Mouse (Mus musculus) fat pad, adult 2 months (tissue): ENCODE data around the gene Chchd6.

Experiments used
- DNase-seq: peaks from one replicate; pipeline ENCODE4 v3.0.0-alpha.2; 2011; ENCODE audit warnings: low read depth, low spot score; ENCODE audit errors: extremely low read depth

Gene Chchd6

DNA sequence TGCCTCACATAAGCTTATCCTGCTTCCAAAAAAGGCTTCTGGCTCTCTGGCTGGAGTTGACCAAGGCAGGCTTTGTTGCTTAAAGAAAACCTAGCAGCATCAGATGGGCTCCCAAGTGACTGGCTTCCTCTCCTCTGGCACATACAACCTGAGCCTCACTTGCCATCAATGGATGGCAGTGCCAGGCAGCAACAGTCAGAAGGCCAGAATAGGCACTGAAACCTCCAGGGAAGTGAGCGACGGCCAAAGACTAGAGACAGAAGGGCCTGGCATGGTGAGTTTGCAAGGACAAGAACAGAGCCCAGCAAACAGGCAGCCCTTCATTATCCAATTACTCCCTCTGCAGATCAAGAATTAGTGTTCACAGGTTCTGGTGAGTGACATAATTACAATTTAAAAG lies 70.7 kb downstream of the Chchd6 start:
- DNase-seq: no peak

DNA sequence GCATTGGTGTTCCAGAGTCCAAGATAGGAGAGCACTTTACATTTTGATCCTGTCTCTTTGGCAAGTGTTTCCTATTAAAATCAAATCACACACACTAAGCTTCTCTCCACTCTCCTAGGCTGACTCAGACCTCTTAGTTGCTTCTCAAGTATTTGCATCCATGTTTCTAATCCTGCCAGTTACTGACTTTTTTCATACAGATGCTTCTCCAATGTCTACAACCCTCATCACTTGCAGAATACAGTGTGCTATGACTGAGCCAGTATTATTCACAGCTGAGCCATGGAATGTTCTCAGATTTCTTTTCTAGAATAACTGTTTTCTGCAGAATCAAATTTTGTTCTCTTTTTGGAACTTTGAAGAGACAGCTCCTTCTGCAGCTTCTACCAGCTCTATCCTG lies 85.3 kb downstream of the Chchd6 start:
- DNase-seq: no peak

DNA sequence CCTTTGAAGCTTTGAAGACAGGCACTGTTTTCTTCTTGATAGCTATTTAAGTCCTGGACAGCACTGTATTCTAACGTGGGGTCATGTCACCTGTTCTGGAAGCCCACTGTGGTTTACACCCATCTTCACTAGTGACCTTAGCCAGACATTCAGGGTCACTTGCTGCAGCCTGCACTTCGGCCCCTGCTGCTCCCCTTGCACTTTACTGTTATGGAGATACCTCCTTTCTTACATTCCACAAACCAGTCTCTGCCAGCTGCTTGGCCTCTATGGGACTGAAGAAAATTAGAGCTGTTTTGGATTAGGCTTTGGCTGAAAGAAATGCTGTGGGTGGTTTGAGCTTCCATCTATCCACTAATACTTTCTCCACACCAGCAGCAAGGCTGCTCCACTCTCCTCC lies 86.7 kb downstream of the Chchd6 start:
- no peak for DNase-seq

DNA sequence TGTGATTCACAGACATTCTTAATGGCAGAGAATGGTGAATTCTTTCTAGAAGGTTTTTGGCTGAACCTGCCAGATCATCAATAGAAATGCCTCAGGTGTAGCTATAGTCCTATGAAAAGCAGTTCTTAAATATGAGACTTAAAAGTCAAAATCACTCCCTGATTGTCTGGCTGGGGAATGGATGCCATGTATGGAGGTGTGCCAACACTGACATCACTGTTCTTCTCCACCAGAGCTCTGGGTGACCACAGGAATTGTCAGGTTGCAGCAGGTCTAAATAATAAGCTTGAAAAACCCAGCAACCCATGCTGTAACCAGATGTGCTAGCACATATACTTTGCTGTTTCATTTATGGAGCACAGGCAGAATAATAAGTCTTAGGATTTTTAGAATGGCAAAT lies 87.2 kb downstream of the Chchd6 start:
- no peak for DNase-seq

DNA sequence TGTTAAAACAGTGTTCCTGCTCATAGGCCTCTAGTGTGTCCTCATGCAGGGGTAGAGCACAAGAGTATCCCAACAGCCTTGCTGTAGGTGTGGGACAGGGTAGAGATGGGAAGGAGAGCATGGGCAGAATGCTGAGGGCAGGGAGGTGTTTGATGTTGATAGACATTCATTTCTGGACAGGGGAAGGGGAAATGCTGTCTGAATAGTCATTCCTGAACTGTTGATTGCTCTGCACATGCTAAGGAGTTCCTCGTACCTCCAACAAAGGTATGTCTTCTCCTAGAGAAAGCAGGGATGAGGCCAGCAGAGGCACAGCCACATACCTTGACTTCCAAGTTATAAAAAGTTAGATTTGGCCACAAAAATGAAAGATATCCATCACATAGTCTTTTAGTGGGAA lies 95.5 kb downstream of the Chchd6 start:
- DNase-seq: no peak

DNA sequence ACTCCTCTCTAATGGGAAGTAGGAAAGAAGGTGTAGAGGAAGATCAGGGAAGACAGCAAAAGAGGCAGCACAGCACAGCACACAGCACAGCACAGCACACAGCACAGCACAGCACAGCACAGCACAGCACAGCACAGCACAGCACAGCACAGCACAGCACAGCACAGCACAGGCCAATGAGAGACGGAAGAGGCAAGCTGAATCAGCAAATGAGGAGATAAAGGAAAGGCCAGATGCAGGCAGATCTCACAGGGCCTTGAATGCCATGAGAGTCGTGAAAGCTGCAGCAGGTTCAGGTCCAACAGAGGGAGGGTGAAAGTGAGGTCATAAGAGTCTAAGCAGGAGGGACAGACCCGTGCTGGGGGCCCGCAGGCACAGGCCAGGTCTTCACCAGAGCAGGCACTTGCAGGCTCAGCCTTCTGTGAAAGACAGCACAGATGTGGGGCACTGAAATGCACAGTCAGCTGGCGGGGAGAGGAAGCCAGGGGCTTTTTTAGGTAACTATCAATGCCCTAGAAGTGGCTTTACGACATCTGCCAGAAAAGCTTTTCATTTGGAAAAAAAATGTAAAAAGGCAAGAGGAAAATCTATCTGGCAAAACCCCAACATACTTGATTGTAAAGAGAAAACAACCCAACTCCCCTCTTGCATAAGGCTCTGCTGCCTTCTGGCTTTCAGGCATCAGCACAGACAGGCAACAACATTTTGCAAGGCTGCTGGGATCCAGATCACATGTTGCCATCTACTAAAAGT lies 96.5 kb downstream of the Chchd6 start:
- DNase-seq: no peak

DNA sequence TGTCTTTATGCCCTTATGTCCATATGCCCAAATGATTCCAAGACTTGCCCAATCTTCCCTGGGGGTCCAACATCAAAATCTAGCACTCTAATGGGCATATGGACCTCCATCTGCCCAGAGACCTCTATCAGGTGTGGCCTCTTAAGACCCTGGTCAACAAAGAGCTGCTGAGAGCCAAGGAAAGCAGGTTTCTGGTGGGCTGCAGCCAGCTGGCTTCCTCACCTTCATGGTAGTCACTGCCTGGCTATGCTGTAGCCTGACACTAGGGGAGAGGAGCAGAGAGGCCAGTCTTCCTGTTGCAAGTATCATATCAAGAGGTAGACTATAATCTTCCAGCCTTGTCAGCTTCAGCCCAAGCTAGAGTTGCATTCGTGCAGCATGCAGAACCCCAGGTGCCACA lies 98.5 kb downstream of the Chchd6 start:
- DNase-seq: no peak

DNA sequence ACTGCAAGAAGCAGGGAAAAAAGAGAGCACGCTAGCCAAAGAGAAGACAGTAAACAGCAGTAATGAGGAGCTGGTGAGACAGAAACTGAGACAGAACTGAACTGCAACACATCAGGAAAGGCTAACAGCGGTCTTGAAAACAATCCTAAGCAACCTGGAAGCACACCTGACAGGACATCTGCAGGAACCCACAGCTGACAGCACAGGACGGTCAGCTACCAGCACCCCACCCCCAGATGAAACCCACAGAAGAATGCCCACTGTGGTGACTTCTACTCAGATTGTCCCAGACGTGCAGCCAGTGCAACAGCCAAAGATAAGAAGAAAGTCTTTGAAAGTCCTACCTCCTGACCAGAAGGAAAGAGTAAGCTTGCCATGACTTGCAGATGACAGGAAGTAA lies 103.1 kb downstream of the Chchd6 start:
- no peak for DNase-seq

DNA sequence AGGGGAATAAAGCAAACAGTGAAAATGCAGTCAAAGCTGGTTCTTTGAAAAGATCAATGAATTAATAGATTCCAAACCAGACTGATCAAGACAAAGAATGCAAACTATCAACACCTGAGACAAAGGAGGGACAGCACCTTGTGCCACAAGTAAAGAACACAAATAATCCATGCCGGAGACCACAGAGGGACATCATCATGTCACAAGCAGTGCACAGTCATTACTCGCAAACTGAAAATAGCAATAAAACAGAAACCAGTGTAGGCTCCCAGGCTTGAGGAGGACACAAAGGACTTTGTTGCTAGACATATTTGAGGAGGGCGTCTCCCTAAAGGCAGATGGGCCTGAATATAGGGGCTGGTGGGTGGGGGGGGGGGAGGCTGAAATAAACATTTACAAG lies 105.1 kb downstream of the Chchd6 start:
- no peak for DNase-seq

DNA sequence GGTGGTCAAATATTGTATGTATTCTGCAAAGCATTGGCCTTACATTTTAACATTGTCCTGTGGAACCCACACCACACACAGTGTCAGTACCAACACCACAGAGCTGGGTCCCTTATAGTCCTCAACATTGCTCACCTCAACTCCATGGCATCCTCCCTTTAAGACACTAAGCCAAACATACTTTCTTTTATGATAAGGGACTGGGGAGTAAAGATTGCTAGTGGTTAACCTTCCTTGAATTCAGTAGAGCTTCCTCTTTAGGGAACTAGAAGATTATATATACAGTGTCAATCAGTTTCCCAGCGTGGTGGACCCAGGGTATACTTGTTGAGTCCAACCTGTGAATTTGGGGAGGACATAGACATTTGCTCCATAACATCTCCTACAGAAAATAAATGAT lies 105.9 kb downstream of the Chchd6 start:
- no peak for DNase-seq

DNA sequence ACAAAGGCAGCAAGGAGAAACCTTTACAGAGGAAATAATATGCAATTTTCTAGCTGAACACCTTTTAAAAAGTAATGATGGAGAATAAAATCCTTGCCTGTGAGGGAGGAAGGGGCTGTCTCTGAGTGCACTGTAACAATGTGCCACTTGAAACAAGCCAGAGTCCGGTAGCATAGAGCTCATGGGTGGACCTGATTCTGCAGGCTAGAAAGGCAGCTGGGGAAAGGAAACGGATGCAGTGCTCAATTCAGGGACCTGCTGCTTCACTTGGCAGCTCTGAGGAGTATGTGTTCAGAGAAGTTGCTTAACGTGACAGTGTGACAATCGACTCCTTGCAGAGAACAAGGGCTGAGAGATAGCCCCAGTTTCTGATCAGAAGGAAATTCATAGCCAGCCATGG lies 109.4 kb downstream of the Chchd6 start:
- DNase-seq: no peak

DNA sequence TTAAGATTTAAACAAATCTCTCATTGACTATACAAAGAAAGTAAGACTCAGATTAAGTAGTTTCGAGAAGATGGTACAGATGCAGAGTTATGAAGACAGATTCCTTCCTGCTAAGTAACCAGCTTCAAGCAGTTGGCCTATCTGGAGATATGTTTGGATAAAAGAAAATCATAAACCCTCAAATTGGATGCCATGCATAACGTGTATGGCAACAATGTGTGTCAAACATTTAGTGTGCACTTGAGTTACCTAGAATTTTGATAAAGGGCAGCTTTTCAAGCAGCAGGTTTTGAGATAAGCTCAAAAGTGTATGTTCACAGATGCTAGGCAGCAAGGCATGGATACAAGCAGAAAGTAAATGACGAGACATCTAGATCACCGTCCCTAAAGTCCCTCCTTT lies 114.3 kb downstream of the Chchd6 start:
- no peak for DNase-seq

DNA sequence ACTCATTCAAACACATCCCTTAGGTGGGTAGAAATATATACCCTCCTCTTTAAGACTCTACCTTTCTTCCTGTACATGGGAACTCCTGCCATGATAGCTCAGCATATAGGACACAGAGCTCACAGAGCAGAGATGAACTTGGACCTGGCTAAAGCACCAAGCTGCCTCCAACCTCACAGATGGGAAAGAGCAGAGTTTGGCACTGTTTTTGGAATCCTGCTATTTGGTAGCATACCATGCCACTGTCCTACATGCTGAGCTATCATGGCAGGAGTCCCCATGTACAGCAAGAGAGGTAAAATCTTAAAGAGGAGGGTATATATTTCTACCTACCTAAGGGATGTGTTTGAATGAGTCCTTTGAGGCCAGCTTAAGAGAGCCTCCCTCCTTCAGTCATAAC lies 127.5 kb downstream of the Chchd6 start:
- no peak for DNase-seq

DNA sequence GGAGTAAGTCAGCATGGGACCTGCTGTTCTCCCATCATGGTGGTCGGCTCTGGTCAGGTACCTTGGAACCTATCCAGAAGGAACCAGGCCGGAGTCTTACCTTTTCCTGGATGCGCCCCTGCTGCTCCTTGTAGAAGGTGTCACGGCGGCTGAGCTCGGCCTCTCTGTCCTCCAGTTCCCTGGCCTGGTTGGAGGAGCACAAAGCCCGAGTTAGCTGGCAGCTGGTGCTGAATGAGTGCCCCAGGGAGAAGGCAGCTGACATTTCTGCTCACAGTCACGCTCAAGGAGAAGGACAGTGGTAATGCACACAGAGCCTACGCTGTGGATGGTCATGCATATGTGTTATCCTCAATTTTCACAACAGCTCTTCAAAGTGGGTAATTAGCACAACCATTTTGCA lies 128.2 kb downstream of the Chchd6 start:
- DNase-seq: no peak

DNA sequence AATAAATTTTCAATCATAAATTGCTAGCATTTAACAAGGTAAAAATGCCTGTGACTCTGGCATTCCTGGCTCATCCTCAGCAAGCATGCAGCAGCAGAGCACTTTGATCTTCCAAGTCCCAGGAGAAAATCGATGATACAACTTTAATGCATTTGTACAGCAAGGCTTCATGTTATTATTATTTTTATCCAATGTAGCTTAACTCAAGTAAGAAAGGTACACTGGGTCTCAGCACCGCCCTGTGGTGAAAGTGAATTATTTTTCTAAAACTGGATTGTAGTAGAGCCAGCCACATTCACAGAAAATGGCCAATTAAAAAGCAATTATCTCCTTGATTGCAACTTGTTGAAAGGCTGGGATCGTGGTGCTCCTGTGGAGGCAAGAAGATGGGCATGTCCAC lies 128.6 kb downstream of the Chchd6 start:
- no peak for DNase-seq

DNA sequence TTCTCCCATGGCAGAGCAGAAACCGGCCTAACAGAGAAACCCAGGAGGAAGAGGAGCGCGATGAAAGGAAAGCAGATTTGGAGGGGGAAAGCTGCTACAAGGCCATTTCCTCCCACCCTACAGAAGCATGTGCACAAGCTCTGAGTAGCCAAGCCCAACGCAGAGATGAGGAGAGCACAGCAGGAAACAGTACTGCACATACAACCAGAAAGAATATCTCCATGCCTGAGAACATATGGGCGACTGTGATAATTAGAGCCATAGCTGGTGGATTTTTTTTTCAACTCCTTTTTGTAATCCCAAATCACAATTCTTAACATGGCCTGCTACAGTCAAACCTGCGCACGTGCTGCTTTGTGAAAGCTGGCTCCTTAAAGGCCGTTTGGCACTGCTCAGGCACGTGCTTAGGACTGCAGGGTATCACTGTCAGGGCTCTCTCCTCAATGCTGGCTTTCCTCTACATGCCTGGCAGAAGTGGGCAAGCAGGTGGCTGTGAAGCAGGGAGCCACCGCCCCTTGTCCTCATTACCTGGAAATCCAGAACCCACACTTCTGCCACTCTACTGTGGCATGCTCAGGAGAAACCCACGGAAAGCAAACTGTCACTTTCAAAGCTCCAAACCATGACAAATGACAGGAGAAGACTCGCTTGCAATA lies 129.3 kb downstream of the Chchd6 start:
- no peak for DNase-seq

DNA sequence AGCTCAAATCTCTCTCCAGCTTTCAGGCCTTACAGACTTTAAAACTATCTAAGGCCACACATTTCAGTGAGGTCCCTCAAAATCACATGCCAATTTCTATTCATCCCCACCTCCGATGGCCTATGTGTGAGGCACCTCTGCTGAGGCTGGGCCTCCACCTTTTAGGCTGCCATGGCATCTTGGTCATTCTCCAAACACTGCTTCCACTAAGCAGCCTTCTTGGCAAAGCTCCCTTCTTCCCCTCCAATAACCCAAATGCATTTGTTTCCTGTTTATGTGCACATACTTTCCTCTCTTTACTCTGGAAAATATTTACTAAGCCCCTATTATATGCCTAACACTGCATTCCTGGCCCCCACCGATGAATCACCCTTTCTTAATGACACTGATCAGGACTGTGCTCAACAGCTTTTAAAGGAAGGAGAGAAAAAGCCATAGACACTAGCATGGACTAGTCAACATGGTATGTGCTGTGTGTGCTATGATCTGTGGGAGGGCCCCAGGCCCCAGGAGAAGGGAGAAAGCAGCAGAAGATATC lies 133.2 kb downstream of the Chchd6 start:
- no peak for DNase-seq

DNA sequence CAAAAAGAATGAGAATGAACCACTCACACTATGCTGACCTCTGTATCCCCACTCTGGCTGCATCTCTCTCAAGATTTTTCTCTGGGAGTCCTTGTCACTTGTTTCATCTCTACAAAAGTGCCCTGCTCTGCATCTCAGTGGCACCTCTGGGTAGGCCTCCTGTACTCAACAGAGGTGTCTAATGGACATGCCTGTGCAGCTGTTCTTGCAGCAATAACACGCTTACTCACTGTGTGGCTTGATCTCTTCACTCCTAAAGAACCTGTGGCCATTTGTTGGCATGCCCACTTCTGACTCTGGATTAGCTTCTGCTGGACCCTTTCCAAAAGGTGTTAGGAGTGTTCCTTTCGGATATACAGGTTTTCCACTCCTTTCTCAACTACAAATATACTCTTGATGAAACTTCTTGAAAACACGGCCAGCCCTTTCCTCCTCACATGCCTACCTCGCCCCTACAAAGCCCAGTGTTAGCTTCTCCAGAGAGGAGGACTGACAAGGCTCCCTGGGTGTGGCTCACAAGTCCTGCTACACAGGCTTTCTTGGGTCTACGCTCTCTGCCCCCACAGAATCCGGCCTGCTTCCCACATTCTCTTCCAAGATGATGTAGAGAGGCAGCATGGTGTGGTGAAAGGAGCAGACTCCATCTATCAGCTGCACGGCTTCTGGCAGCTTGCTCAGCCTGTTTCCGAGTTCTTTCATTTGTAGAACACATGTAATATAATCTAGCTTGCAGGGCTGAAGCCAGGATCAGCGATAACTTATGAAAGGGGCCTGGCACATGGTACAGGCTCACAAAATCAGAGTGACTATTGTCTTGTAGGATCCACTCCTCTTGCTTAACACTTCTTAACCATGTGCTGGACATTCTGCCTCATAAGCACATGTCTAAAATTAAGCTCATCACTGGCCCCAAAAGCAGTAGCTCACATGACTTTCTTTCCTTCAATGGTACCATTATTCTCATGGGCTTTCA lies 133.9 kb downstream of the Chchd6 start:
- DNase-seq: peak; percentile 33

DNA sequence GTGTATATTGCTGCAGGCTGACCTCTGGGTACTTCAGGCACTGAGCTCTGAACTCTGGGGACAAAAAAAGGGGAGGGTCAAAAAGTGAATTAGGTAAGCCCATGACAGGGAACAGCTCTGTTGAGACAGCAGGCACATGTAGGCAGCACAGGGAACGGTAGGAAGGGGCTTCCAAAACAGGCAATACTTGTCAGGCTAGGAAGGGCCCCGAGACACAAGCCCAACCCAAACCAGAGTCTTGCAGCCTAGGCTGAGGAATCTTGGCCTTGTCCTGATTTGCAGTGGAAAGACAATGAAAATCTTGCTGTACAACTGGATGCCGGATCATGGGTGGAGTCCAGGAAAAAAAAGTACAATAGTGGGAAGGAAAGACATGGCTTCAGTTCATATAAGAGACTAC lies 135.8 kb downstream of the Chchd6 start:
- no peak for DNase-seq

DNA sequence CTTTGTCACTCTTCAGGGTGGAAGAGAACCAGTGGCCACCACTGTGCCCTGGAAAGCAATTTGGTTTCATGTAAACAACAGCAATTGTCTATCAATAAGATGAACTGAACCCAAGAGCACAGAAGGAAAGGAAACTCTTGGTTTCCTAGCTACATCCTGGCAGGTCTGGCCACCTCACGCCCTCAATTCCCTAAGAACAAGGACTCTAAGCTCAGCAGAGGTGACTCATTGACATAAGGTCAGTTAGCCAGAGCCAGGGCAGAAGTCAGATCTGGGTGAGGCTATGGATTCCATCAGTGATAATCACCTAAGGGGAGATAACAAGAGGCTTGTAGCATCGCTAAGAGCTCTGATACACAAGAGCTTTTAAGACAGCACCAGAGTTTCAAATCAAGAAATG lies 137.9 kb downstream of the Chchd6 start:
- DNase-seq: no peak

DNA sequence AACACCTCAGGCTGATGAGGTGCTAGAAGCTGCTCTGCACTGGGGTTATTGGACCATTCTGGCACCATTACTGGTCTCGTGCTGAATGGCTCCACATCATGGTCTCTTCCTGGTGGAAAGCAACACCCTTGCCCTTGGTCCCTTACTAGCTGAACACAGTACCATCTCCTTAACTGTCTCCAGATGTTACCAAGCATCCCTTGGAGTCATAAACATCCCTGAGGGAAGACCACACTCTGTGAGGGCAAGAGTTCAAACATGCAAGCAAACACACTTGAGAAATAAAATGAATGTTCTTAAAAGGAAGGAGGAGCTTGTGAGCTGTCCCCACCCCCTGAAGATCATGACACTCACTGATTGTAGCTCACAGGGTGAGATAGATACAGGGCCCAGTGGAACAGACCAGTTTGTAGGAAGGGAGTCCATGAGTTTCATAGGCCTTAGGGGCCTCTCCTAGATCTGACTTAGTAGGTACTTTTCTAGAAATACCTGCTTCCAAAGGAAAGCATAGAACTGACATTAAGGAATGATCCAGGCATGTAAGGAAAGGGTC lies 139.0 kb downstream of the Chchd6 start:
- no peak for DNase-seq
